Mouse (Mus musculus) neutrophil, adult 83 days (primary cell): ENCODE data around the gene Celf3. TPM values are rescaled to one million over a fixed set of nuclear protein-coding genes. Genes with fewer than 3 reads are reported as not detected.

Experiments used
- total RNA-seq, 2 experiments: library from RNA; stranded (reverse); gene quantifications; one replicate each; pipeline ENCODE4 v1.2.4; 2023

Gene Celf3
- total RNA-seq = not detected

GRCm38 (mm10) chr3:94477981-94478422 lies at the start of gene Celf3:
Celf3 (plus strand) TSS chr3:94478295.

GRCm38 (mm10) chr3:94442951-94443596 lies 35.0 kb upstream of the Celf3 start, which contains the start of gene Mrpl9:
Mrpl9 (plus strand) TSS chr3:94443318.

DNA sequence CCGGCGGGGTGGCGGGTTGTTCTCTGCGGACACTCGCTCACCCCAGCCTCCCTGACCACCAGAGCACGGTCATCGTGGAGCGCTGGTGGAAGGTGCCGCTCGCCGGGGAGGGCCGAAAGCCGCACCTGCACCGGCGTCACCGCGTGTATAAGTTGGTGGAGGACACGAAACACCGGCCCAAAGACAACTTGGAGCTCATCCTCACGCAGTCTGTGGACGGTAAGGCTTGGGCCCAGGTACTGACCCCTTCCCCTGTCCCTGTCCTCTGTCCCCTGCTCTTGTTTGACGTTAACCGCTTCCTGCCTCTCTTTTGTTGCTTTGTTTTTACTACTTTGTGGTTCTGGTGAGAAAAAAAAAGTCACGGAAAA lies 34.5 kb upstream of the Celf3 start, which contains the start of gene Oaz3:
Oaz3 (minus strand) TSS at position 319 of the 368 bp plus-strand sequence.

DNA sequence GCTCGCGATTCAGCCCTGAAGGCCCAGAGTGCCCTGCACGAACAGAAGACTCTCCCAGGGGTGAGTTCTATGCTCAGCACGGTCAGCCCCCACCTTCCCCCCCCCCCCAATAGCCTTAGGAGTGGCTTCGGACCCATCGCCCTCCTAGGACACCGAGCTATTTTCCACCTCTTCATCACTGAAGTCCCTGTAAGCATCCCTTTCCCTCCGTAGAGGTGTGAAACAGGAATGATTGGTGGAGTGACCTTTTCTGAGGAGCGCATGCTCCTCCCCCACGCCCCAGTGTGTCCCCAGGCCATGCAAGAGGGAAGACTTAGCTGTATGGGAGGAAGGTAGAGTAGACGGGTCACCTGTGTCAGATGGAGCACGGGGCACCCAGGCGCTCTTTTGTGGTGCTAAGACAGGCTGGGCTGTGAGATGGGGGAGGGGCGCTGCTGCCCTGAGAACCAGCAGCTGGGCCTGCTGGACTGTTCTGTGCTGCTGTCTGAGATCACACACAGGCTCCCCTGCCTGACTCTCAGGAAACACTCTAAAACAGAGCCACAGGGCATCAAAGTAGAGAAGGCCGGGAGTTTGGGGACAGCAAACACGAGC lies 2.3 kb downstream of the Celf3 start, which contains the start of gene Riiad1:
Riiad1 (minus strand) TSS at position 51 of the 594 bp plus-strand sequence.

Other genes starting within 250 kb of the Celf3 start
- gene Gm4778, start 214.3 kb upstream of the Celf3 start, total RNA-seq = not detected
- 1 to 10 TPM in 1 of 2 experiments, under 1 TPM in 1; 0.90 to 1.2 TPM for gene Them4, start 168.2 kb upstream of the Celf3 start, total RNA-seq
- gene Them5, start 136.2 kb upstream of the Celf3 start, total RNA-seq = not detected
- not detected for gene C2cd4d, start 115.9 kb upstream of the Celf3 start, total RNA-seq
- not detected for gene Rorc, start 105.5 kb upstream of the Celf3 start, total RNA-seq
- gene Lingo4, start 79.8 kb upstream of the Celf3 start, total RNA-seq = not detected
- 1 to 10 TPM in 1 of 2 experiments, under 1 TPM in 1; 0.88 to 1.4 TPM for gene Tdrkh, start 65.0 kb upstream of the Celf3 start, total RNA-seq
- gene Mrpl9, start 35.0 kb upstream of the Celf3 start, total RNA-seq = 10 to 100 TPM; 16.7 to 20.0 TPM
- gene Oaz3, start 34.4 kb upstream of the Celf3 start, total RNA-seq = not detected
- gene Riiad1, start 2.0 kb downstream of the Celf3 start, total RNA-seq = 1 to 10 TPM in 1 of 2 experiments, not detected in 1; 2.6 TPM
- gene Snx27, start 104.4 kb downstream of the Celf3 start, total RNA-seq = 10 to 100 TPM; 47.4 to 52.1 TPM
- gene Gm10972, start 164.8 kb downstream of the Celf3 start, total RNA-seq = not detected
- 1 to 10 TPM; 1.0 to 2.1 TPM for gene Tuft1, start 180.6 kb downstream of the Celf3 start, total RNA-seq
- 1 to 10 TPM; 3.4 to 4.4 TPM for gene Selenbp2, start 215.3 kb downstream of the Celf3 start, total RNA-seq